Mouse (Mus musculus) mouse embryonic stem cell (cell line): ENCODE results near the gene Spop.

Experiments
- in situ Hi-C, 2 experiments: fragments of 300-500 bp; cut with MboI; formaldehyde crosslinking; loops; 1 replicate in 1 of 2; 3 replicates in 1 of 2; pipeline ENCODE4 v1.14.3; 2019 to 2020; ENCODE audit warnings: low sequenced_read_pairs in 2 of 2, low pct_unique_long_range_greater_than_20kb in 1 of 2, mixed read lengths in 1 of 2; ENCODE audit not compliant: unreplicated experiment in 1 of 2

Spop gene

GRCm38 (mm10) chr11:95476323-95476722 lies 62.4 kb downstream of the Spop start:
- in situ Hi-C loops, result no loop called here

GRCm38 (mm10) chr11:95479458-95479857 lies 65.6 kb downstream of the Spop start:
- in situ Hi-C loops, result no loop called here

- in situ Hi-C loops, result no loop called here
Observed at GRCm38 (mm10) chr11:95480662-95481061, 66.8 kb downstream of the Spop start.

DNA sequence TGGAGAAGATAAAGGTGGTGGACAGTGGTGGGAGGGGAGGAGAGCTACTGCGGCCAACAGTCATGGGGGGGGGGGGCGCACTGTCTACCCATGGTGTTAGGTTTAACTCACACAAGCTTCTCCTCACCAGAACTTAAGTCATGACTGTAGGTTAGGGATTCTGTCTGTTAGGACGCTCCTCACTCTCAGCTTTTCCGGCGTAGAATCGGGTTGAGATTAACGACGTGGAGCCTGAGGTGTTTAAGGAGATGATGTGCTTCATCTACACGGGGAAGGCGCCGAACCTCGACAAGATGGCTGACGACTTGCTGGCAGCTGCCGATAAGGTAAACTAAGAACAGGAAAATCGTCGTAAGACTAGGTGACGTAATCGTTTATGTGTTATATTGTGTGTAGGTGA lies 71.8 kb downstream of the Spop start:
- in situ Hi-C loops, result no loop called here

DNA sequence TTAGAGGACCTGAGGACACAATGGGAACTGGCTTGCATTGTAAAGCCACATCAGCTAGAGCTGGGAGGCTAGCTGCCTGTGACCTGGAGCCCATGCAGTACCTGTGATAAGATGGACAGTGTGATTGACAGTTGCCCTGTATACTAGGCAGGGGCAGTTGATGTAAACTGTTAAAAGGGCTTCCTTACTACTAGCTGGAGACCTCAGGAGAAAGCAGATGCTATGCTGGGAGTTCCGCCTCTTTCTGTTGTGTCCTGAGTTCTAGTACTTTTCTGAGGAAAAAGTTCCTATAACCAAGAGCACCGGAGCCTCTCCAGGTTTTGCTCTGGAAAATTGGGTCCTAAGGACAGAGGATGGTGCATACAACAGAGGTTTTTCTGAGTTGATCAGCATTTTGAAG lies 73.4 kb downstream of the Spop start:
- in situ Hi-C loops, result no loop called here

DNA sequence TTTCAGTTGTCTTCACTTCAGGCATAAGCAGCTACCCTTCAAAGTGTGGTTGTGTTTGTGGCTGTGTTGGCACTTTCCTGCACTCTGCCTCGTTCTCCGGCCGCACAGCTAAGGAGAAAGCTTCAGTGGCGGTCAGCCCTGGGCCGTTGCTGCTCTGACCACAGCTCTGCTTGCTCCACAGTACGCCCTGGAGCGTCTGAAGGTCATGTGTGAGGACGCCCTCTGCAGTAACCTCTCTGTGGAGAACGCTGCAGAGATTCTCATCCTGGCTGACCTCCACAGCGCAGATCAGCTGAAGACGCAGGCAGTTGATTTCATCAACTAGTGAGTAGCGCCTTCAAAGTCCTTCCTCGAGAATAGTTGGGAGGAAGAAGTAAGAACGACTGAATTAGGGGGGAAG lies 76.2 kb downstream of the Spop start:
- in situ Hi-C loops, result no loop called here

DNA sequence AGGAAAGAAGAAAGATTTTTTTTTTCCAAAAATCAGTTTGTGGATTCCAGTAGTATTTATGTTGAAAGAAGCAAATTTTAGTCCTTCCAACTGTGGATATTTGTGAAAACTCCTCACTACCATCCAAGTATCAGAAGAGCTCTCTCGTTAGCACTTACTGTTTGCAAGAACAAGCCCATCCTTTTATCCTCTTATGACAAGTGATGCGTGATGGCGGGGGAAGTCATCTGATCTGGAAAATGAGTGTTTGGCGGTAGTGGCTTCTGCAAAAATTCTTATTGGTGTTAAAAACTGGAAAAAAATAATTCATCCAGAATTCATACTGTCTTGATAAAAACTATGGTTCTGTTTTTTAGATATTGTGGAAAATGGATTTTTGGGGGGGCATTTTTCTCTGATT lies 78.4 kb downstream of the Spop start:
- in situ Hi-C loops, result no loop called here

DNA sequence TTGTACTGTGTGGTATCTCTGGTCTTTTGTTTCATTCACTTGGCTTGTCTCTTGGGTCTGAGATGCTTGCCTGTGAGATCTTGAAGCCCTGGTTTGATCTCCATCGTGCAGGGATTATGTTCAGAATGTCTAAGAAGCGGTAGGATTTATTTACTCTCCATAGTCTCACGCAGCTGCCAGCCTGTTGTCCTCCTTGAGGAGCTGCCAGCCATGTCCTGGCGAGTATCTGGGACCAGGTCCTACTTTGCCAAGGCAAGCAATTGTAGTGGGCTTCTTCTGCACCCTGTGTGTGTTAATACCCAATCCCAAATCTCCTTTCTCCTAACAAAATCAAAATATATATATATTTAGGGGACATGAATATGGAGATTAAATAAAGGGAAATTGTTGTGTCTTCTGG lies 79.1 kb downstream of the Spop start:
- in situ Hi-C loops, result no loop called here

GRCm38 (mm10) chr11:95493950-95494349 lies 80.1 kb downstream of the Spop start:
- in situ Hi-C loops, result no loop called here

GRCm38 (mm10) chr11:95494374-95494773 lies 80.5 kb downstream of the Spop start:
- in situ Hi-C loops, result no loop called here

GRCm38 (mm10) chr11:95495883-95496282 lies 82.0 kb downstream of the Spop start:
- in situ Hi-C loops, result no loop called here

DNA sequence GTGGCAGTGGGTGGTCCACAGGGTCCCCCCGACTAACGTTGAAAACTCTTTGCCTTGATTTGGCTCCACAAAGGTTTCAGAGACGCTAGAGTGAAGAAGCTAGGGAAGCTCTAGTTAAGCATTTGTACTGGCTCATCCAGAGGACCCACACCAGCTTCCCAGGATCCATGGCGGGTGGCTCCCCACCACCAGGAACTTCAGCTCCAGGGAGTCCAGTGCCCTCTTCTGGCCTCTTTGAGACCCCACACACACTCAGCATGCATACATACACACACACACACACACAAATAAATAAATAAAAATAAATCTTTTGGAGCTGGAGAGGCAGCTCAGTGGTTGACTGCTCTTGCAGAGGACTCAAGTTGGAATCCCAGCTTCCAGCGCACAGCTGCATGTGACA lies 84.0 kb downstream of the Spop start:
- in situ Hi-C loops, result no loop called here

- in situ Hi-C loops, result loop anchor here in 1 of 2 experiments (25.0 kb wide), 1 partner anchor 388 kb away; the partner anchor contains the start of gene Dlx3
Observed at GRCm38 (mm10) chr11:95500412-95500811, 86.5 kb downstream of the Spop start.

- in situ Hi-C loops, result loop anchor here in 1 of 2 experiments (25.0 kb wide), 1 partner anchor 389 kb away; the partner anchor contains the start of gene Dlx3
Observed at GRCm38 (mm10) chr11:95500836-95501235, 87.0 kb downstream of the Spop start.

GRCm38 (mm10) chr11:95501826-95502225 lies 87.9 kb downstream of the Spop start:
- in situ Hi-C loops, result loop anchor here in 1 of 2 experiments (25.0 kb wide), 1 partner anchor 390 kb away; the partner anchor contains the start of gene Dlx3

DNA sequence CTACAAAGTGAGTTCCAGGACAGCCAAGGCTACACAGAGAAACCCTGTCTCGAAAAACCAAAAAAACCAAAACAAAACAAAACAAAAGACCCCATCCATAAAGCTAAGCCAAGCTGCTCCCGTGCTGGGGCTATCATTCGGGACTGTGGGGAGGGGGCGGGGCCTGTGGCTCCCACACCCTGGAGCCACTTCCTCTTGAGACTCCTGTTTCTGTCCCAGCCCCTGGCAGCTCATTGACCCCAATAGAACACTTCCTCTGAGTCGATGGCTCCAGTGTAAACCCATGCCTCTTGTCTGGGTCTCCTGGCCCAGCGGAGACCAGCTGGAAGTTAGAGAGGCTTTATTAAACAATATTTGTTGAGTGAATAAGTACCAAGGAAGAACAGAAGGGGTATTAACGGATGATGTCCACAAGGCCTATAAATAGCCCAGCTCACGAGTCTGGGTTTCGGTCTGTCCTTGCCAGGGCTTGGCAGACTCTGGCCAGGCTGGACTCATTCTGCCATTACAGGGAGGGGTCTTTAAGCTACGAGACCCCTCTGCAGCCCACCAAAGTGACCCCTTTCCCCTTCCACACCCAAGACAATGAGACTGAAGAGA lies 89.8 kb downstream of the Spop start:
- in situ Hi-C loops, result loop anchor here in 1 of 2 experiments (25.0 kb wide), 1 partner anchor 391 kb away; the partner anchor contains the start of gene Dlx3

GRCm38 (mm10) chr11:95504271-95504731 lies 90.4 kb downstream of the Spop start:
- in situ Hi-C loops, result loop anchor here in 1 of 2 experiments (25.0 kb wide), 1 partner anchor 392 kb away; the partner anchor contains the start of gene Dlx3

DNA sequence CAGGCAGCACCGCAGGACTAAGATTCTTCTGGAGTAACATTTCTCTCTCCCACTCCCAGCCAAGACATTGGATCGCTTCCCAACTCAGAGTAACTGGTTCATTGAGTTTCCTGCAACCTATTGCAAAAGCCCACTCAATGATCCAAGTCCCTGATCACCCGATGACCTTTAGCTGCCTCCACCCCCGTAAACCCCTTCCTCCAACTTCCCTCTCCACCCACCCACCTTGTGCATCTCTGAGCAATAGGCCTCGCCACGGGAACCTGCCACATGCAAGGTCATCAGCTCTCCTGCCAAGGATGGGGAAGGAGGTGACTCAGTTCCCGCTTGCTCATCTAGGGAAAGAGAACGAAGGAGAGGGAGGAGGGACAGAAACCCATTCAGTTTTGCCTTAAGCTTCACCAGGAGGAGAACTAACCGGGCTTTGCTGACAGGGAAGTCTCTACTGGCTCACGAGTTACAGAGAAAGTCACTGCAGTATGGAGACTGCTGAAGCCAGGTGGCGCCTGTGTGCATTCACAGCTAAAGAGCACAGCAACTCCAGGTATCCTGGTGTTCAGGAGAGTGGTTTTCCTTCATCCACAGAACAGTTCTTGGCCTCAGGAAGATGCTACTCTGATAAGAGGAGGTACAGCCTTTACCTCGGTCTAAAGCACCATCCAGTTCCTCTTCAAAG lies 93.3 kb downstream of the Spop start:
- in situ Hi-C loops, result loop anchor here in 1 of 2 experiments (25.0 kb wide), 1 partner anchor 395 kb away; the partner anchor contains the start of gene Dlx3

DNA sequence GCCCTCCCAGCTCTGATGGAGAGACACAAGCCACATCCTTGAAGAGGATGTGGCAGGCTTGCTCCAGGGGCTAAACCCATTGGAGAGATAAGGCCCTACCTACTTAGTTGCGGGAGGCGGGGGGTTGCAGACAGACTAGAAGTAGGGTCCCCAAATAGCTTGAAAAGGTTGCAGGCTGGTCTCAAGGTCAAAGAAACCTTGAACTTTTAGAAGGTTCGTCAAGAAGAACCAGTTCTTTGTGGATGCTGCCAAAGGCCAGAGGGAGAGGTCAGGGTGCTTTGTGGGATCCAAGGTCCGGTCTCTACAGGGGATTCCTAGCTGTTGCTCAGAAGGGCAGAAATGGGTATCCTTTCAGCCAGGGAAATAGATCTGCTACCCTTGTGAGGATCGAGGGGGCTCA lies 93.9 kb downstream of the Spop start:
- in situ Hi-C loops, result loop anchor here in 1 of 2 experiments (25.0 kb wide), 1 partner anchor 395 kb away; the partner anchor contains the start of gene Dlx3
